Mouse (Mus musculus) c-Kit-negative CD71-positive TER-119-positive erythroid progenitor cells, embryonic 14.5 days (primary cell): ENCODE results near the gene Mecp2.

Experiments
- DNase-seq: peaks from one replicate; pipeline ENCODE4 v3.0.0-alpha.2; 2013; ENCODE audit warnings: low read depth, low spot score

The Mecp2 gene

GRCm38 (mm10) chrX:74014597-74014996 lies 120.6 kb downstream of the Mecp2 start:
- no peak for DNase-seq

- DNase-seq = no peak
Observed at GRCm38 (mm10) chrX:74008063-74008462, 127.1 kb downstream of the Mecp2 start.

GRCm38 (mm10) chrX:74006401-74006800 lies 128.8 kb downstream of the Mecp2 start:
- DNase-seq = no peak

GRCm38 (mm10) chrX:74003644-74004043 lies 131.5 kb downstream of the Mecp2 start:
- no peak for DNase-seq

- no peak for DNase-seq
Observed at GRCm38 (mm10) chrX:74001024-74001423, 134.1 kb downstream of the Mecp2 start.

GRCm38 (mm10) chrX:73998911-73999869 lies 136.0 kb downstream of the Mecp2 start:
- DNase-seq = peak; percentile 80

DNA sequence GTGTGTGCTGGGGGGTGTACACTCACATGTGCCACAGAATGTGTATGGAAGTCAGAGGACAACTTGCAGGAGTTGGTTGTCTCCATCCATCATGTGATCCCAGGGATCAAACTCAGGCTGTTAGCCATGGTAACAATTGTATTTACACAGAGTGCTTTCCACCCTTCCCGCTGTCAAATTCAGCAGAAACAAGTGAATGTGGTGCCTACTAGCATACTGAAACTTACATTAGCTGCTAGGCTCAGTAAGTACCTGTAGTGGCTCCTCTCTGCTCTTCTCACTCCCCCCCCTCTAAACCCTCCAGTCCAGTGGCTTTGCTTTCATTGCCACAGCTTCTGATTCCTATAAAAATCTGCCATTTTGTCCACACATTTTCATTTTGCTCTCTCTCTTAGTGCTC lies 157.4 kb downstream of the Mecp2 start:
- DNase-seq = no peak
